Mouse (Mus musculus) olfactory bulb, adult 2 months (tissue): ENCODE data around the gene Cby3.

Source experiments
- CTCF ChIP-seq: fragments of 200-500 bp; IDR thresholded peaks from 2 replicates; pipeline ENCODE4 v1.5.1; 2012; ENCODE audit warnings: low read depth, mild to moderate bottlenecking, low read length, moderate library complexity; ENCODE audit not compliant: insufficient read depth
- POLR2A ChIP-seq: fragments of 200-500 bp; IDR thresholded peaks from 2 replicates; pipeline ENCODE4 v1.6.1; 2012; ENCODE audit warnings: mild to moderate bottlenecking, low read depth, low read length, moderate library complexity; ENCODE audit not compliant: insufficient read depth

DNA sequence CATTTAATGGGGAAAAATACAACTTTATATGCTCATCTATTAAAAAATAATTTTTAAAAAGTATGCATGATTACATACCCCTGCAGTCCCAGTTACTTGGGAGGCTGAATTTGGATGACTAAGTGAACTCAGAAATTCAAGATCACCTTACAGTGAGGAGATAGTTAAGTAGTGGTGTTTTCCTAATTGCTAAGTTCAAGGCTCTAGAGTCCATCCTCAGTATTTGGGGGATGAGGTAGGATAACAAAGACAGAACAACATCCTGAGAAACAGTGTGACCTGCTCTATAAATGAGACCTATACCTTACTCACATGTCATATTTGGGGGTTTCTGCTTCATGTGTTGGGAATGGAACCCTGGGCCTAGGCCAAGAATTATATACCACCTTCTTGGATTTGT is 31.9 kb upstream of the Cby3 start:
- no peak for TF ChIP-seq POLR2A
- TF ChIP-seq CTCF, result no peak
